Mouse (Mus musculus): ENCODE measurements around the gene Slc10a1. TPM values are rescaled to one million over a fixed set of nuclear protein-coding genes. Genes with fewer than 3 reads are reported as not detected.
A peak's percentile ranks its signal among the peaks of the same experiment; 100 is the strongest.

Slc10a1 gene
- total and polyA plus RNA-seq, 2 experiments, result 508 to 1,387 TPM

DNA sequence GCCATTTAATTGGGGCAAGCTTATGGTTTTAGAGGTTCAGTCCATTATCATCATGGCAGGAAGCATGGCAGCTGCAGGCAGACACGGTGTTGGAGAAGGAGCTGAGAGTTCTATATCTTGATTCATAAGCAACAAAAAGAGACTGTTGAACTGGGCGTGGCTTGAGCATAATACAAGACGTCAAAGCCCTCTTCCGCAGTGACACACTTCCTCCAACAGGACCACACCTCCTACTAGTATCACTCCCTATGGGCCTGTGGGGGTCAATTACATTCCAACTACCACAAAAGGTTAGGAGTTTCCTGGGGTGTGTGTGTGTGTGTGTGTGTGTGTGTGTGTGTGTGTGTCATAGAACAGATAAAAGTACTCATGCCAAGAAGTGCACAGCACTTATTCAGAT, 32.4 kb upstream of the Slc10a1 start:
- no peak overlapping the region for H3K4me3 ChIP-seq (ENCODE audit: insufficient read depth, low read depth, low read length)
- no peaks in the 10 kb centered on the region for H3K36me3 ChIP-seq (ENCODE audit: control insufficient read depth, insufficient read depth, low read length)
- H3K27ac ChIP-seq (replicated peaks; ENCODE audit: insufficient read depth, low read depth, low read length), result no peak overlapping the region
- no peaks in the 10 kb centered on the region for H3K79me2 ChIP-seq (ENCODE audit: control insufficient read depth, insufficient read depth, low read length)
- no peak overlapping the region for H3K9ac ChIP-seq (ENCODE audit: low read depth, low read length)
- H3K4me1 ChIP-seq (ENCODE audit: control insufficient read depth, insufficient read depth, low read length), result no peaks in the 10 kb centered on the region
- DNase-seq (ENCODE audit: extremely low read depth, low read depth, low spot score), result no peak
- TF ChIP-seq POLR2A (IDR thresholded peaks at IDR 0.05; ENCODE audit: extremely low read depth, insufficient read depth, low read length), result no peak
- no peak for TF ChIP-seq CTCF (IDR thresholded peaks at IDR 0.05; ENCODE audit: low read depth, low read length)
- 71% methylated on average over 4 of the region's 4 CpGs for WGBS
- H3K27me3 ChIP-seq (ENCODE audit: control insufficient read depth, insufficient read depth, low read length), result no peaks in the 10 kb centered on the region; the same call in 1 of the 2 replicates

DNA sequence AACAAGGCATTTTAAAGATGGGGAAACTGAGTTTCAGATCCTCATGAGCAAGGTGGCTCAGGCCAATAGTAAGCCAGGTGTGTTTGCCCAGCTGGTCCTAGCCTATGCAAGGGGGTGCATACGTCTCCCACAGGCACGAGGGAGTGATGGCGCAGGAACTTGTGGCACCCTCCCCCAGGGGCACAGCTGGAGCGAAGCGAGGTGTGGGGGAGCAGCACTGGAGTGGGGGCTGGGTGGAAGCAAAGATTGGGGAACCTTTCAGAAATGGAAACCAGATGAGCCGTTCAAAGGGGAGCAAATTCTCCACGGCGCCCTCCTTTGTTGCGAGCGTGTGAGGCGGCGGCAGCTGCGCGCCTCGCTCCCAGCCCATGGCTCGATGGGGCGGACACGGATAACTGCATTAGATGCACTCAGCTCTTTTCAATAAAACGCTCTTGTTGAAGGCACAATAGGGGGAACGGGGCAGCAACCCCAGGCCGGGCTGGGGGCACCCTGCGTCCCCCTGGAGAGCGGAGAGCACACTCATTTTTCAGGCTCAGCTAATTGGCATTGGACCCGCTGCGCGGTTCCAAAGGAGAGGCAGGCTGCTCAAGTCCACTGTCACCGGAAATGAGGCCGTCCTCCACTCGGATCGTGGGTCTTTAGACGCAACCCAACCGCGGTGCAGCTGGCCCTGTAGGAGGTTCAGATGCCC, 30.2 kb upstream of the Slc10a1 start:
- Histone ChIP-seq H3K27ac (replicated peaks; ENCODE audit: insufficient read depth, low read depth, low read length) (no peak overlapping the region), H3K4me3 (ENCODE audit: insufficient read depth, low read depth, low read length) (no peak overlapping the region), H3K27me3 (ENCODE audit: control insufficient read depth, insufficient read depth, low read length) (no peaks in the 10 kb centered on the region; the same call in 1 of the 2 replicates), H3K36me3 (ENCODE audit: control insufficient read depth, insufficient read depth, low read length) (no peaks in the 10 kb centered on the region), H3K9ac (ENCODE audit: low read depth, low read length) (no peak overlapping the region), H3K79me2 (ENCODE audit: control insufficient read depth, insufficient read depth, low read length) (no peaks in the 10 kb centered on the region), H3K4me1 (ENCODE audit: control insufficient read depth, insufficient read depth, low read length) (no peaks in the 10 kb centered on the region)
- TF ChIP-seq CTCF (IDR thresholded peaks at IDR 0.05; ENCODE audit: low read depth, low read length), result no peak
- no peak for TF ChIP-seq POLR2A (IDR thresholded peaks at IDR 0.05; ENCODE audit: extremely low read depth, insufficient read depth, low read length)
- no peak for DNase-seq (ENCODE audit: extremely low read depth, low read depth, low spot score)
- 15% methylated on average over 33 of the region's 33 CpGs for WGBS

DNA sequence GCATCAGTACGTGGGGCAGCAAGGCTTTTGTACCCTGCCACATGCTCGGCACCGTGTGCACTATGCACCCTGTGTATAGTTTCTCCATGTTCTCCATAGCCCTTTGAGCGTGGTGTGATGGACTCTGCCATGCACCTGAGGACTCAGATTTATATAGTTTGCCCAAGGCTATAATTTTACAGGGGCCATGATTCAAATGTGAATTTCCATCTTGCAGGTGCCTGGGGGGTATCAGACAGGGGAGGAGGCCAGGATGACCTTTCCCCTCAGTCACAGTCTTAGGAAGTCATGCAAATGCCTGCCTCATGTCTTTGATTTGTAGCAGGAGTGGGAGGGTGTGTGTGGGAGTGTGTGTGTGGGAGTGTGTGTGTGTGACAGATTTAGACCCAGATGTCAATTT, 29.1 kb upstream of the Slc10a1 start:
- 87% methylated on average over 4 of the region's 4 CpGs for WGBS
- TF ChIP-seq CTCF (IDR thresholded peaks at IDR 0.05; ENCODE audit: low read depth, low read length) (no peak), POLR2A (IDR thresholded peaks at IDR 0.05; ENCODE audit: extremely low read depth, insufficient read depth, low read length) (no peak)
- no peak overlapping the region for H3K4me3 ChIP-seq (ENCODE audit: insufficient read depth, low read depth, low read length)

DNA sequence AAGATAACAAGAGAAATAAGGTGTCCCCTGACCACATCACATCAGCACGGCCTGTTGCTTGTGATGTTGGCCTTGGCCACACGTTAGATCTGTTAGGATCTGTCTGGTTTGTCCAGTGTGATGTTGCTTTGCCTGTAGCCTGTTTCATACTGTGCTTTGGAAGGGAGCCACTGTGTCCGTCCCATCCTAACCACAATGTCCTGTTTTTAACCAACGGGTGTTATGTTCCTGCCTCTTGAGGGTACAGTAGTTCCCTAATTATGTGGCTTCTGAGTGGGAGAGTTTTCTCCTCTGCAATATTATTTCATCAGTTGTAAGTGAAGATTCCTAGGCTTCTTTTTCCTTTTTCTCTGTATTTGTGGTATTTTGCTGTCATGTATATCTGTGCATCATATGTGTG, 26.8 kb upstream of the Slc10a1 start:
- no peak for TF ChIP-seq CTCF (IDR thresholded peaks at IDR 0.05; ENCODE audit: low read depth, low read length)
- TF ChIP-seq POLR2A (IDR thresholded peaks at IDR 0.05; ENCODE audit: extremely low read depth, insufficient read depth, low read length), result no peak
- WGBS, result 86% methylated on average over 4 of the region's 4 CpGs

More for the DNA sequence above, 29.1 kb upstream of the Slc10a1 start:
- Histone ChIP-seq H3K79me2 (ENCODE audit: control insufficient read depth, insufficient read depth, low read length) (no peaks in the 10 kb centered on the region), H3K27me3 (ENCODE audit: control insufficient read depth, insufficient read depth, low read length) (no peaks in the 10 kb centered on the region; the same call in 1 of the 2 replicates), H3K9ac (ENCODE audit: low read depth, low read length) (no peak overlapping the region), H3K36me3 (ENCODE audit: control insufficient read depth, insufficient read depth, low read length) (no peaks in the 10 kb centered on the region), H3K27ac (replicated peaks; ENCODE audit: insufficient read depth, low read depth, low read length) (no peak overlapping the region), H3K4me1 (ENCODE audit: control insufficient read depth, insufficient read depth, low read length) (no peaks in the 10 kb centered on the region)
- no peak for DNase-seq (ENCODE audit: extremely low read depth, low read depth, low spot score)

DNA sequence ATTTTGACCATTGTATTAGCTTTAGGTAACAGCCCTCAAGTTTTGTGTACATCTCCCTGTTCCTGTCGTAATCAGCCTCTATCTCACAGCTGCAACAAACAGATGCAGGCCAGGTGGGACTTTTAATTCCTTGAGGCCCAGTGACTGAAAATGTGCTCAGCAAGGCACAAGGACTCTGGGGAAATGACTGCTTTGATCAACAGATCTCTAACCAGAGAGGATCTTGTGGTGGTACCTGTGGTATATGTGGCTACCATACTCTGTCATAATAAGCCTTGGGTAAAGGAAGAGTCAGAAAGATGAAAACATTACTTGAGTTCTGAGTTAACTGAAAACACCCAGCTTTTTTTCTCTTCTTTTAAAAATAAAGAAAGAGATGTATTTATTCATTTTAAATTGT, 25.3 kb upstream of the Slc10a1 start:
- Histone ChIP-seq H3K4me3 (ENCODE audit: insufficient read depth, low read depth, low read length) (no peak overlapping the region), H3K27me3 (ENCODE audit: control insufficient read depth, insufficient read depth, low read length) (no peaks in the 10 kb centered on the region), H3K79me2 (ENCODE audit: control insufficient read depth, insufficient read depth, low read length) (no peaks in the 10 kb centered on the region), H3K36me3 (ENCODE audit: control insufficient read depth, insufficient read depth, low read length) (no peaks in the 10 kb centered on the region), H3K9ac (ENCODE audit: low read depth, low read length) (no peak overlapping the region), H3K4me1 (ENCODE audit: control insufficient read depth, insufficient read depth, low read length) (no peaks in the 10 kb centered on the region), H3K27ac (replicated peaks; ENCODE audit: insufficient read depth, low read depth, low read length) (no peak overlapping the region)
- 88% methylated on average over 1 of the region's 1 CpGs for WGBS
- no peak for TF ChIP-seq CTCF (IDR thresholded peaks at IDR 0.05; ENCODE audit: low read depth, low read length)
- no peak for TF ChIP-seq POLR2A (IDR thresholded peaks at IDR 0.05; ENCODE audit: extremely low read depth, insufficient read depth, low read length)
- DNase-seq (ENCODE audit: extremely low read depth, low read depth, low spot score), result no peak

More for the DNA sequence above, 26.8 kb upstream of the Slc10a1 start:
- H3K4me3 ChIP-seq (ENCODE audit: insufficient read depth, low read depth, low read length), result no peak overlapping the region
- no peaks in the 10 kb centered on the region for H3K36me3 ChIP-seq (ENCODE audit: control insufficient read depth, insufficient read depth, low read length)
- H3K9ac ChIP-seq (ENCODE audit: low read depth, low read length), result no peak overlapping the region
- no peaks in the 10 kb centered on the region; the same call in 1 of the 2 replicates for H3K27me3 ChIP-seq (ENCODE audit: control insufficient read depth, insufficient read depth, low read length)
- H3K4me1 ChIP-seq (ENCODE audit: control insufficient read depth, insufficient read depth, low read length), result no peaks in the 10 kb centered on the region
- H3K27ac ChIP-seq (replicated peaks; ENCODE audit: insufficient read depth, low read depth, low read length), result no peak overlapping the region
- H3K79me2 ChIP-seq (ENCODE audit: control insufficient read depth, insufficient read depth, low read length), result no peaks in the 10 kb centered on the region
- no peak for DNase-seq (ENCODE audit: extremely low read depth, low read depth, low spot score)

DNA sequence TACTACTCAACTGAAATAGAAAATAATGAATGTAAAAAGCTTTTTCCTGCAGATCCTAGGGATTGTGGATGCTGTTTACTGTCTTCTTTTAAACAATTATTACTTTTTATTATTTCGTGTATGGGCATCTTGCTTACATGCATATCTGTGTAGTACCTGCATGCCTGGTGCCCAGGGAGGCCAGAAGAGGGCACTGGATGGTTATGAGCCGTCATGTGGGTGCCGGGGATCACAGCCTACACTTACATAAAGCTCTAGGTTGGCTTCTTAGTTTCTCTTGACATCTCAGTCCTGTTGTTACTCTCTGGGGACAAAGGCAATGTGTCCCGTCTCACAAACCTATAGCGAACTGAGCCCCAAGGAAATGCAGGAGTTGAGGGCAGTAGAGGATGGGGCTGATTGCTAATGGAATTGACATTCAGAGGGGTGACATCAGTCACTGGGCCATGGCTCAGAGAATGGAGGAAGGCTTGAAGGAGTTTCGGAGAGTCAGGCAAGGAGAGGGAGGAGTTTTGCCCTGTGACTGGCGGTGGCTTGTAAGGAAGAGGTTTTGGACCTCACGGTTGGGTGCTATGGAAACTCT, 24.1 kb upstream of the Slc10a1 start:
- no peak for DNase-seq (ENCODE audit: extremely low read depth, low read depth, low spot score)
- no peaks in the 10 kb centered on the region for H3K27me3 ChIP-seq (ENCODE audit: control insufficient read depth, insufficient read depth, low read length)
- H3K9ac ChIP-seq (ENCODE audit: low read depth, low read length), result no peak overlapping the region
- WGBS, result 79% methylated on average over 8 of the region's 8 CpGs
- TF ChIP-seq CTCF (IDR thresholded peaks at IDR 0.05; ENCODE audit: low read depth, low read length), result peak; percentile 42
- no peak for TF ChIP-seq POLR2A (IDR thresholded peaks at IDR 0.05; ENCODE audit: extremely low read depth, insufficient read depth, low read length)
- H3K36me3 ChIP-seq (ENCODE audit: control insufficient read depth, insufficient read depth, low read length), result no peaks in the 10 kb centered on the region
- no peaks in the 10 kb centered on the region for H3K79me2 ChIP-seq (ENCODE audit: control insufficient read depth, insufficient read depth, low read length)
- no peak overlapping the region for H3K27ac ChIP-seq (replicated peaks; ENCODE audit: insufficient read depth, low read depth, low read length)
- no peaks in the 10 kb centered on the region for H3K4me1 ChIP-seq (ENCODE audit: control insufficient read depth, insufficient read depth, low read length)
- H3K4me3 ChIP-seq (ENCODE audit: insufficient read depth, low read depth, low read length), result no peak overlapping the region

All from liver, adult 2 months (tissue).